Mouse (Mus musculus): ENCODE data around the gene Fzd7. TPM values are rescaled to one million over a fixed set of nuclear protein-coding genes. Genes with fewer than 3 reads are reported as not detected.

Gene Fzd7
- polyA plus RNA-seq, 1 experiment from 2014 or later = 4.2 TPM

Other genes with a start within 250 kb of the Fzd7 start
- gene Als2, start 245.2 kb upstream of the Fzd7 start, polyA plus RNA-seq (2014; fragmentation: Nextera tagmentation; extraction: Ambion mirVana) = 12.7 and 24.1 TPM in 2 replicates
- 1.2 and 1.7 TPM in 2 replicates for gene Cdk15, start 225.5 kb upstream of the Fzd7 start, polyA plus RNA-seq (2014; fragmentation: Nextera tagmentation; extraction: Ambion mirVana)
- 7.9 and 10.3 TPM in 2 replicates for gene Gm973, start 33.8 kb downstream of the Fzd7 start, polyA plus RNA-seq (2014; fragmentation: Nextera tagmentation; extraction: Ambion mirVana)
- 387 and 419 TPM in 2 replicates for gene Sumo1, start 188.4 kb downstream of the Fzd7 start, polyA plus RNA-seq (2014; fragmentation: Nextera tagmentation; extraction: Ambion mirVana)
- 135 and 140 TPM in 2 replicates for gene Nop58, start 202.5 kb downstream of the Fzd7 start, polyA plus RNA-seq (2014; fragmentation: Nextera tagmentation; extraction: Ambion mirVana)

Measured in midbrain, embryonic 14.5 days (tissue).